Mouse (Mus musculus) embryonic facial prominence, embryonic 12.5 days (tissue): ENCODE measurements around the gene Ccdc187. TPM values are rescaled to one million over a fixed set of nuclear protein-coding genes. Genes with fewer than 3 reads are reported as not detected.
A peak's percentile ranks its signal among the peaks of the same experiment; 100 is the strongest.

ENCODE experiments used
- ATAC-seq: fragments of 200-750 bp; cut with Nextera tagmentation; 2 replicates; pipeline ENCODE4 v1.8.0; 2017; ENCODE audit not compliant: insufficient number of reproducible peaks, insufficient read depth, low FRiP score, low TSS enrichment
- H3K27ac ChIP-seq: fragments of 300-500 bp; sonication (generic); 2 replicates; pipeline ENCODE4 v1.5.1; 2016; ENCODE audit warnings: mild to moderate bottlenecking
- H3K27me3 ChIP-seq: fragments of 300-500 bp; sonication (generic); 2 replicates; pipeline ENCODE4 v1.6.1; 2016; ENCODE audit warnings: mild to moderate bottlenecking, moderate library complexity
- H3K36me3 ChIP-seq: fragments of 300-500 bp; sonication (generic); 2 replicates; pipeline ENCODE4 v1.6.1; 2016; ENCODE audit warnings: mild to moderate bottlenecking
- H3K4me1 ChIP-seq: fragments of 300-500 bp; sonication (generic); 2 replicates; pipeline ENCODE4 v1.6.1; 2016
- H3K4me2 ChIP-seq: fragments of 300-500 bp; sonication (generic); replicated peaks from 2 replicates; pipeline ENCODE4 v1.6.1; 2016; ENCODE audit warnings: mild to moderate bottlenecking, moderate library complexity
- H3K4me3 ChIP-seq: fragments of 300-500 bp; sonication (generic); 2 replicates; pipeline ENCODE4 v1.5.1; 2016; ENCODE audit warnings: mild to moderate bottlenecking
- H3K9ac ChIP-seq: fragments of 300-500 bp; sonication (generic); 2 replicates; pipeline ENCODE4 v1.6.1; 2016; ENCODE audit warnings: mild to moderate bottlenecking, moderate library complexity
- H3K9me3 ChIP-seq: fragments of 300-500 bp; sonication (generic); 2 replicates; pipeline ENCODE4 v1.6.1; 2016; ENCODE audit warnings: mild to moderate bottlenecking, moderate library complexity
- WGBS: fragments of 180-500 bp; shearing (Covaris S2); methylation state at CpG from one replicate; pipeline ENCODE4 v1.1.7; 2016; 5-methylcytosine and 5-hydroxymethylcytosine counted together
- polyA plus RNA-seq: library from polyadenylated mRNA; unstranded; fragments of >200 nt; fragmentation: Nextera tagmentation; extraction: Ambion mirVana; gene quantifications from 2 replicates; pipeline ENCODE4 v1.2.1, GENCODE M21; 2016

Gene Ccdc187
- polyA plus RNA-seq, 1 experiment from 2014 or later = 0.18 TPM

DNA sequence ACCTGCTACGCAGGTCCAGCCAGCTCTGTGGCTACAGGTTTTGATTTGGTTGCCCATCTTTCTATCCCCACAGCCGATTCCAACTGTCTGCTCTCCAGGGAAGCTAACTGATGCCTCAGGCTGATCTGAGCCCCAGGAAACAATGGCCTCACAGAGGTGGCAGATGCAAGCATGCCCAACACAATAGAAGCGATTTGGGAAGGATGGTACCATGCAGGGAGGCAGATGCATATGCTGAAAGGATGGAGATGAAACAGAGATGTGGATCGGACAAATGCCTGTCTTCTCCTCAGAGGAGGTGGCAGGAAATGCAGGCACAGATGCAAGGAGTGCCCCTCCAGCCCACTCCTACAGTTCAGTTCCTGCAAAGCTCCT lies 4.5 kb upstream of the Ccdc187 start:
- 8% methylated on average over 4 of the region's 4 CpGs for WGBS
- ATAC-seq = no peak
- H3K27me3 ChIP-seq = peaks cover 12% of the 10 kb centered on the region
- H3K36me3 ChIP-seq = no peaks in the 10 kb centered on the region
- no peaks in the 10 kb centered on the region for H3K9me3 ChIP-seq
- peak overlapping the region; percentile 17; the same call in 1 of the 2 replicates for H3K4me2 ChIP-seq
- no peak overlapping the region for H3K9ac ChIP-seq
- H3K27ac ChIP-seq = peak overlapping the region; percentile 52; the same call in 1 of the 2 replicates
- H3K4me3 ChIP-seq = no peak overlapping the region
- H3K4me1 ChIP-seq = peaks cover 21% of the 10 kb centered on the region; the same call in 1 of the 2 replicates

DNA sequence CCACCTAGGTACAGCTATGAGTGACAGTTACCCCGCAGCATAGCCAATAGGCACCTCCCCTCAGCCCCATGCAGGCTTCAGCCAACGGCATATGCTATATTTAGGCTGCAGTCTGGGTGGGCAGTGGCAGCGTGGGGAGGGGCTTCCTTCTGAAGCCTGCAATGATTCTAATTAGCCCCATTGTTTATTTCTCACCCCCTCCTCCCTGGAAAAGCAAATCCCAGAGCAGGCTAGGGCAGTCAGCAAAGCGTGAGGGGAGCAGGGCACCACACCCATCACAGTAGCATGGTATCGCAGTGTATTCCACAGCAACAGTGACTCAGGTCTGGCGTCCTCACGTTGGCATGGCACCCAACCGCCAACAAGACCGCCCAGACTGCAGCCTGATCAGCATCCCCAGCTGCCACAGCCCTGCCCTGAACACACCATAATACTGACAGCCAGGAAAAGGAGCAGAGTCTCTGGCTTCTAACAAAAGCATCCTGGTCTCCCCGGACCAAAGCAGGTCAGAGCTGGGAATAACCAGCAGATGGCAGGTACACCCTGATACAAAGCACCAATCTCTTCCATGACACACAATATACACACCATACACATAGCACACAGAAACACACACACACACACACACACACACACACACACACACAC lies 4.0 kb upstream of the Ccdc187 start:
- Histone ChIP-seq H3K4me3 (no peak overlapping the region), H3K27me3 (peaks cover 12% of the 10 kb centered on the region), H3K9me3 (no peaks in the 10 kb centered on the region), H3K4me1 (peaks cover 21% of the 10 kb centered on the region; the same call in 1 of the 2 replicates), H3K9ac (0 out of 2 replicates have a peak overlapping the region, but pooled peaks have one; percentile 9), H3K4me2 (peak overlapping the region; percentile 17; the same call in 1 of the 2 replicates), H3K36me3 (no peaks in the 10 kb centered on the region), H3K27ac (peak overlapping the region; percentile 52; the same call in 1 of the 2 replicates)
- peak; percentile 37 for ATAC-seq
- WGBS = 5% methylated on average over 10 of the region's 10 CpGs

DNA sequence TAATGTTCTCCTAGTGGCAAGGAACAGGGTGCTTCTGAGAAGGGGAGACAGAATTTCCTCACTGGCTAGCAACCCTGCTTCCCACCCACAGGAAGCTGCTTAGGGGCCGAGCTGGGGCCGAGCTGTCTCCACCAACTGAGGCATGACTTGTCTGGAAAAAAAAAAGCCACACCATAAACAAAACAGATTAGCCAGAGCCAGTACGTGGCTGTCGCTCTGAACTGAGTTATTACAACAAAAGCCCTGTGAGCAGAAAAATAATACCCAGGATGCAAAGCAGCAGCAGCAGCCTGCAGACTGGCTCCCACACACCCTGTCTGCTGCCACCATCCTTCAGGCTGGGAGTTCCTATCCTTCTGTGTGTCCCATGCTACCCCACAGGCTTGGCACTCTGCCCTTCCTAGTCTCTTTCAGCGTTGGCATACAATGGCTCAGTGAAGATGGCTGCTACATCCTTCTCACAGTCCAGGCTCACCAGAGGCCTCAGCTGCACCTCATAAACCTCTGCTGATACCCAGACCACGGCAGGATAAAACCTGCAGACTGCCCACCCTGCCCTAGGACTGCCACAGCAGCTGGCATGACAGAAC lies 2.3 kb upstream of the Ccdc187 start:
- H3K27me3 ChIP-seq = peaks cover 12% of the 10 kb centered on the region
- ATAC-seq = no peak
- no peaks in the 10 kb centered on the region for H3K9me3 ChIP-seq
- whole genome bisulfite sequencing = 36% methylated on average over 6 of the region's 6 CpGs
- no peak overlapping the region for H3K4me3 ChIP-seq
- no peak overlapping the region for H3K4me2 ChIP-seq
- H3K9ac ChIP-seq = no peak overlapping the region
- peaks cover 21% of the 10 kb centered on the region; the same call in 1 of the 2 replicates for H3K4me1 ChIP-seq
- peak overlapping the region; percentile 65 for H3K27ac ChIP-seq
- H3K36me3 ChIP-seq = no peaks in the 10 kb centered on the region

GRCm38 (mm10) chr2:26290133-26290532 lies 4.2 kb downstream of the Ccdc187 start:
- H3K9ac ChIP-seq = no peak overlapping the region
- no peak for ATAC-seq
- H3K36me3 ChIP-seq = no peaks in the 10 kb centered on the region
- H3K27me3 ChIP-seq = no peaks in the 10 kb centered on the region
- WGBS = 73% methylated on average over 5 of the region's 5 CpGs
- no peaks in the 10 kb centered on the region for H3K9me3 ChIP-seq
- H3K4me2 ChIP-seq = no peak overlapping the region
- no peaks in the 10 kb centered on the region for H3K4me1 ChIP-seq
- H3K27ac ChIP-seq = no peak overlapping the region
- H3K4me3 ChIP-seq = no peak overlapping the region

GRCm38 (mm10) chr2:26286391-26286790 lies 8.0 kb downstream of the Ccdc187 start:
- no peak overlapping the region for H3K27ac ChIP-seq
- no peaks in the 10 kb centered on the region for H3K4me1 ChIP-seq
- no peaks in the 10 kb centered on the region for H3K27me3 ChIP-seq
- no peaks in the 10 kb centered on the region for H3K36me3 ChIP-seq
- WGBS = 58% methylated on average over 7 of the region's 7 CpGs
- H3K4me3 ChIP-seq = no peak overlapping the region
- no peak overlapping the region for H3K4me2 ChIP-seq
- ATAC-seq = no peak
- no peak overlapping the region for H3K9ac ChIP-seq
- no peaks in the 10 kb centered on the region for H3K9me3 ChIP-seq

DNA sequence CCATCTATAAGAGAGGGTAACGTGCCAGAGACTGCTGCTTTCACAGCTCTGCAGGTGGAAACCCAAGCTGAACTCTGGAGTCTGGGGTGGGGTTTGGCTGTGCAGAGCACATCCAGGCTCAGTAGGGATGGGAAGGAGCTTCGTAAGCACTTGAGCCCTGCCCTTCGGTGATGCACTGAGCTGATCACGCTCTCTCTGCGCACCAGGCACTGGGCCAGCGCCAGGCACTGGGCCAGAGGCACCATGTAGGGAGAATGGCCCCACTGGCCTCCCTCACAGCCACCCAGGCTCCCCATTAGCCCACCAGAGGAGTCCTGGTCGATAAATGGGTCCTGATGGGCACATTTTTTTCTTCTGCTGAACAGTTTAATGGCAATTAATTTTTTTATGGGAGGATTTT lies 8.6 kb downstream of the Ccdc187 start:
- Histone ChIP-seq H3K4me3 (no peak overlapping the region), H3K27ac (no peak overlapping the region), H3K4me1 (no peaks in the 10 kb centered on the region), H3K27me3 (no peaks in the 10 kb centered on the region), H3K9me3 (no peaks in the 10 kb centered on the region), H3K9ac (no peak overlapping the region), H3K36me3 (no peaks in the 10 kb centered on the region), H3K4me2 (no peak overlapping the region)
- 60% methylated on average over 7 of the region's 7 CpGs for WGBS
- ATAC-seq = no peak

DNA sequence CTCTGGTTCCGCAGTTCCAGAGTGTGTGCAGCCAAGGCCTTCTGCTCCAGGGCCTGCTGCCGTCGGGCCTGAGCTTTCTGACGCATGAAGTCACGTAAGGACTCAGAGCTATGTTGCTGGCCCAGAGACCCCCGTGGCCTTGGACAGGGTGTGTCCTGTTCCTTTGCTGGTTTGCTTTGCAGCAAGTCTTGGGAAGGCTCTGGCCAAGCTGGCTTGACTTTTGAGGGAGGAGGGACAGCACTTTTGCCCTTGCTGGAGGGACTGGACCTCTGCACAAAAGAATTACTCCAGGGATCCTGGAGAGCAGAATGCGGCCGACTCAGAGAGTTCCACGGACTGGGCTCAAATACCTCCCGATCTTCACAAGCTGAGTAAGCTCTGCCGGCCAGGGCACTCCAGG lies 13.8 kb downstream of the Ccdc187 start:
- 79% methylated on average over 11 of the region's 11 CpGs for WGBS
- Histone ChIP-seq H3K4me3 (no peak overlapping the region), H3K4me1 (no peaks in the 10 kb centered on the region), H3K9ac (no peak overlapping the region), H3K36me3 (no peaks in the 10 kb centered on the region), H3K27ac (no peak overlapping the region), H3K4me2 (no peak overlapping the region), H3K9me3 (no peaks in the 10 kb centered on the region), H3K27me3 (no peaks in the 10 kb centered on the region)
- ATAC-seq = no peak

DNA sequence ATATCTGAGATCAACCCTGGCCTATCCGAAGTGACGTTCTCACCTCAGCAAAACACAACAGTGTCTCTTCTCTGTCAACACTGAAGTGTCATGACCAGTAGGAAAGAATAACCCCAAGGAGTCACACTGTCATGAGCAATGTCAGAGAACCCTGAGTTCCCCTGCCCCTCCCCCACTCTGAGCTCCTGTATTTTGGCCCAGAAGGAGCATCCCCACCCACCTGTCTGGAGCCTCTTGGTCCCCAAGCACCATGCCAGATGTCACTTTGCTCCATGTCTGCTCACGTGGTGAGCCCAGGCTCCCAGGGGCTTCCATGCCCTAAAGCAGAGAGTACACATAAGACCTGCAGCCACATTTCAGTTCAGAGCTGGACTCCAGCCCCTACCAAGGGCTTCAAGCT lies 14.6 kb downstream of the Ccdc187 start:
- Histone ChIP-seq H3K9me3 (no peaks in the 10 kb centered on the region), H3K4me2 (no peak overlapping the region), H3K27me3 (no peaks in the 10 kb centered on the region), H3K36me3 (no peaks in the 10 kb centered on the region), H3K9ac (no peak overlapping the region), H3K27ac (no peak overlapping the region), H3K4me3 (no peak overlapping the region), H3K4me1 (no peaks in the 10 kb centered on the region)
- 73% methylated on average over 3 of the region's 3 CpGs for WGBS
- ATAC-seq = no peak

GRCm38 (mm10) chr2:26273611-26274010 lies 20.7 kb downstream of the Ccdc187 start:
- no peak overlapping the region for H3K9ac ChIP-seq
- no peak overlapping the region for H3K4me3 ChIP-seq
- H3K4me2 ChIP-seq = no peak overlapping the region
- H3K9me3 ChIP-seq = no peaks in the 10 kb centered on the region
- no peaks in the 10 kb centered on the region for H3K27me3 ChIP-seq
- WGBS = 15% methylated on average over 7 of the region's 7 CpGs
- ATAC-seq = no peak
- H3K36me3 ChIP-seq = no peaks in the 10 kb centered on the region
- peaks cover 11% of the 10 kb centered on the region; the same call in 1 of the 2 replicates for H3K4me1 ChIP-seq
- no peak overlapping the region for H3K27ac ChIP-seq

DNA sequence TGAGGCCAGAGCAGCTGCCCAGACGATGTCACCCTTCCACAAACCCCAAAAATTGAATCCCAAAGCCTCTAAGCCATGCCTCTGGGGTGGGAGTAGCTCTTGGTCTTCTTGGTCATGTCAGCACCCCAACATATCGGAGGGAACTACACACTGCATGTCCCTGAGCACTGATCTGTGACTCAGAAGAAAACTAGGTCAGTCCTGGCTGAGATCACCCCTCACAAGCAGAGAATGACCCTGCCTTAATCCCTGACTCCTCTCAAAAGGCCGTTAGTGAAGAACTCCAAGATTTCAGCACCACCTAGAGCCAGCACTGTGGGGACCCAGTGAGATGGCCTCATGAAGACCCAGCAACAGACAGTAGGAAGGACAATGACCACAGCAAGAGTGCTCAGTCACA lies 26.1 kb downstream of the Ccdc187 start:
- Histone ChIP-seq H3K9me3 (no peaks in the 10 kb centered on the region), H3K36me3 (no peaks in the 10 kb centered on the region), H3K4me1 (peaks cover 11% of the 10 kb centered on the region; the same call in 1 of the 2 replicates), H3K4me2 (no peak overlapping the region), H3K27ac (no peak overlapping the region), H3K4me3 (no peak overlapping the region), H3K27me3 (no peaks in the 10 kb centered on the region), H3K9ac (no peak overlapping the region)
- ATAC-seq = no peak
- WGBS = 68% methylated on average over 3 of the region's 3 CpGs

DNA sequence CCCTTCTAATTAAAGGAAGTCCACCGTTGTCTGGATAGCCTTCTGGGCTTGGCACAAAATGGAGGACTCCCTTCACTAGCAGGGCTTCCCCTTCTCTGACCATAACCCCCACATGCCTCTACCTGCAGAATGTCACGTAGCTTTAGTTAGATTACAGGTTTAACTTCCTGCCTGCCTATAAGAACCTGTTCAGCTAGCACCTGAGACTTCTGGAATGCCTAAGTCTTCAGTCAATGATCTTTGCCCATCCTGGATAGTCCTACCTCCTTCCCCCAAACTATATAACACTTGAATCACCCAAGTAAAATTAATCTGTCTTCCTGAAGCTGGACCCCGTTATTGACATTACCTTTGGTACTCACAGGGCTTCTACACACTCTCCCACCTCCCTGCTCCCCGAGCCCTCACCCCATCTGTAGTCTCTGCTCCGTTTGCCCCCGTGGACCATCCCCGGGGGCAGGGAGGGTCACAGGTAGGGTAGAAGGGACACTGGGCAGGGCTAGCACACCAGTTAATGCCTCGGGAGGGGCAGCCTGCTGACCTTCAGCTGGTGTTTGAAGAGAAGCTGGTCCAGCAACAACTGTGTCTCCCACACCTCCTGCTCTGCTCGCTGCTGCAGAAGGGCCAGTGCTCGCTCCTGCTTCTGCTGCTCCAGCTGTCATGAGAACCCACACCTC lies 28.2 kb downstream of the Ccdc187 start:
- H3K36me3 ChIP-seq = no peaks in the 10 kb centered on the region
- WGBS = 78% methylated on average over 10 of the region's 10 CpGs

GRCm38 (mm10) chr2:26265095-26265494 lies 29.3 kb downstream of the Ccdc187 start:
- Histone ChIP-seq H3K4me3 (no peak overlapping the region), H3K9me3 (no peaks in the 10 kb centered on the region), H3K4me2 (no peak overlapping the region), H3K27ac (no peak overlapping the region), H3K36me3 (no peaks in the 10 kb centered on the region), H3K9ac (no peak overlapping the region), H3K27me3 (no peaks in the 10 kb centered on the region), H3K4me1 (peaks cover 10% of the 10 kb centered on the region; the same call in 1 of the 2 replicates)
- no peak for ATAC-seq
- 68% methylated on average over 2 of the region's 2 CpGs for WGBS

More for the DNA sequence above, 28.2 kb downstream of the Ccdc187 start:
- no peak overlapping the region for H3K27ac ChIP-seq
- no peaks in the 10 kb centered on the region for H3K9me3 ChIP-seq
- no peak overlapping the region for H3K4me2 ChIP-seq
- no peaks in the 10 kb centered on the region for H3K27me3 ChIP-seq
- no peak overlapping the region for H3K4me3 ChIP-seq
- H3K4me1 ChIP-seq = peaks cover 11% of the 10 kb centered on the region; the same call in 1 of the 2 replicates
- no peak overlapping the region for H3K9ac ChIP-seq
- no peak for ATAC-seq
